Mouse (Mus musculus) megakaryocyte, embryonic 14.5 days (primary cell): ENCODE results near the gene Lmo7. TPM values are rescaled to one million over a fixed set of nuclear protein-coding genes. Genes with fewer than 3 reads are reported as not detected.

ENCODE experiments used
- H3K27me3 ChIP-seq: replicated peaks from 2 replicates; pipeline ENCODE3; 2012; ENCODE audit warnings: inconsistent platforms
- H3K36me3 ChIP-seq: replicated peaks from 2 replicates; pipeline ENCODE3; 2012; ENCODE audit warnings: low read length, inconsistent platforms, mixed read lengths
- H3K4me1 ChIP-seq: 2 replicates; pipeline ENCODE4 v1.6.1; 2012; ENCODE audit warnings: inconsistent platforms
- H3K4me3 ChIP-seq: replicated peaks from 2 replicates; pipeline ENCODE3; 2012; ENCODE audit warnings: moderate library complexity, mild to moderate bottlenecking, inconsistent platforms
- H3K9me3 ChIP-seq: 2 replicates; pipeline ENCODE4 v1.6.1; 2012; ENCODE audit warnings: inconsistent platforms
- FLI1 ChIP-seq: IDR thresholded peaks from 2 replicates; pipeline ENCODE4 v1.6.1; 2012; ENCODE audit warnings: low read length, inconsistent platforms, mixed read lengths
- GATA1 ChIP-seq: IDR thresholded peaks from 3 replicates; pipeline ENCODE4 v1.6.1; 2012; ENCODE audit warnings: mixed read lengths, low read length, inconsistent platforms, borderline replicate concordance
- polyA plus RNA-seq: library from polyadenylated mRNA; stranded (reverse); fragments of >175 nt; gene quantifications from 2 replicates; pipeline ENCODE4 v1.2.3, GENCODE M21; 2012; ENCODE audit warnings: low replicate concordance; ENCODE audit not compliant: insufficient read depth

Gene Lmo7
- polyA plus RNA-seq: 0.08 TPM in 1 of 2 replicates, not detected in the other

DNA sequence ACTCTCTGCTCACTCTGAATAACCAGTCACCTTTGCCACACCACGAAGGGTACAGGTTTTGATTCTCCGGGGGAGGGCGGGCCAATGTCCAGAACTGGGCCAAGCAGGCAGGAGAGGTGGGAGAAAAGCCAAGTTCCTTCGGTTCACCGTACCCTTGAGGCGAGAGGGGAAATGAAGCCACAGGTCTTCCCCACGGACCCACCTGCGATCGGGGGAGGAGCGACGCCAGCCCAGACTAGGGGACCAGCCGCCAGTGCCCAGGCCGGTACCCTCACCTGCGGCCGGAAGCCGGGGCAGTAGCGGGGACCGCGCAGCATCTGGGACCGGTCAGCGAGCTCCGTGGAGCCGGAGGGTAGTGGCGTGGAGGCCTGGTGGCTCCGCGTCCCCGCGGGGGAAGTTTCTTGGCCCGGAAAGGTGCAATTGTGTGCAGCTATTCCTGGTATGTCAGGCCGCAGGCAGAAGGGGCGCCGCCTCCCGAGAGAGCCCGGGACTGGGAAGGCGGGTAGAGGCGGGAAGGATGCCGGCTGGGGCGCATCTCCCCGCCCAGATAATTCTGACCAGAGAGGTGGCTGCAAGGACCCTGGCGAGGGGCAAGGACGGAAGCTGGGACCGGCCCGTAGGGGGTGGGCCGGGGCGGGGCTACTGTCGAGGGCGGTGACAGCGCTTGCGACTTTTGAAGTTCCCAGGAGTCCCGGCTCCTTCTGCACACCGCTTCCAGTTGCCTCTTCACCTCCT is at the start of gene Lmo7, which contains the start of gene Gm9922:
TSS of gene Lmo7 (plus strand) at position 721 of the 735 bp plus-strand sequence.
TSS of gene Gm9922 (minus strand) at position 578 of the 735 bp plus-strand sequence.
- peaks cover 60% of the 10 kb centered on the region for H3K27me3 ChIP-seq

DNA sequence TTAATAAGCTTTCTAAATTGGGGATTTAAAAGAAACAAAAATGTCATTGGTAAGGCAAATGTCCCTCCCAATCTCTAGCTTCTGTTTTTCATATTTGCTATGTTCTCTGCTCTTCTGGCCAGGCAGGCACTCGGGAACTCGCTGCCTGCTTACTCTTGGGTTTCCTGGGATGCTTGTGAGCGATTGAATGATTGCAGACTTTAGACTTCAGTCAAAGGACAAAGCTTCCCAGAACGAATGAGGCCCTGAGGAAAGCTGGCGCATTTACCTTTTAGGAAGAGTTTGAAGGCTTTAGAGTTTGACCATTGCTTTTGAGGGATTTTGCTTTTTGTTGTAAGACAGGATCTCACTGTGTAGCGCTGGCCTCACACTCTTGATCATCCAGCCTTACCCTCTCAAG is 42.1 kb upstream of the Lmo7 start:
- no peak for TF ChIP-seq FLI1
- TF ChIP-seq GATA1: no peak
- Histone ChIP-seq H3K9me3 (no peaks in the 10 kb centered on the region), H3K4me3 (no peak overlapping the region), H3K36me3 (peaks cover 49% of the 10 kb centered on the region), H3K27me3 (no peaks in the 10 kb centered on the region), H3K4me1 (0 out of 2 replicates have a peak, but pooled peaks cover under 1% of the 10 kb centered on the region)

More for the DNA sequence above, at the start of gene Lmo7, which contains the start of gene Gm9922:
- TF ChIP-seq GATA1 (no peak), FLI1 (no peak)
- peaks cover 17% of the 10 kb centered on the region for H3K4me1 ChIP-seq
- H3K36me3 ChIP-seq: no peaks in the 10 kb centered on the region
- peak within 1 kb of the TSS; percentile 90 for H3K4me3 ChIP-seq
- no peaks in the 10 kb centered on the region for H3K9me3 ChIP-seq

DNA sequence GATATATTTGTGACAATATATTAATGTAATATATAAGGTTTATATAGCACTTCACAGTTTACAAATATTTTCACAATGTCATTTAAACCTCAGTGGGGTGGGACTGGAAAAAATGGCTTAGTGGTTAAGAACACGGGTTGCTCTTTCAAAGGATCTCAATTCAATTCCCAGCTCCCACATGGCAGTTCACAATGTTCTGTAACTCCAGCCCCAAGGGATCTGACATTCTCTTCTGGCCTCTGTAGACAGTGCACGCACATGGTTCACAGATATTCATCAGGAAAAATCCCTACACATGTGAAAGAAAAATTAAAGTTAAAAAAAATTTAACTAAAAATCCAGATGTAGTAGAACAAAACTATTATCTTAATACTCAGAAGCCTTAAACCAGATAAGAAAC is 41.4 kb upstream of the Lmo7 start:
- no peaks in the 10 kb centered on the region for H3K27me3 ChIP-seq

DNA sequence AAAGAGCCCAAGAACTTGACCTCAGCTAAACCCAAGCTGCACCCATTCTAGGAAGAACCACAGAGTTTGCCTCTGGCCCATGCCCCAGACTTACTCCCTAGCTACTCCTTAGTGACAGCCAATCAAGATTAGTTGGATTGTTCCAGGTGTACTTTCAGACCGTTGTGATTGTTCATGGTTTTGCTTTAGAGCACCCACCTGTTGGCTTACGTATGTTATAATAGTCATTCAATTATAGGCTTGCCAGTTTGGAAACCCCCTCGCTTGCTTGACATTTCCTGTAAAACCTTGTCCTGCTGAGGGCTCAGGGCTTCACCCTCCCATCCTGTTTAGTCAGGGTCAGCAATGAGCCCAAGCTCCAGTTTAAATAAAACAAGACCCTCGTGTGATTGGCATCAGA is 25.3 kb upstream of the Lmo7 start:
- Histone ChIP-seq H3K9me3 (no peaks in the 10 kb centered on the region), H3K4me3 (no peak overlapping the region), H3K27me3 (no peaks in the 10 kb centered on the region), H3K36me3 (no peaks in the 10 kb centered on the region), H3K4me1 (no peaks in the 10 kb centered on the region)
- TF ChIP-seq GATA1 (no peak), FLI1 (no peak)

More for the DNA sequence above, 41.4 kb upstream of the Lmo7 start:
- peaks cover 51% of the 10 kb centered on the region for H3K36me3 ChIP-seq
- no peaks in the 10 kb centered on the region for H3K9me3 ChIP-seq
- no peak overlapping the region for H3K4me3 ChIP-seq
- TF ChIP-seq GATA1: no peak
- TF ChIP-seq FLI1: no peak
- 0 out of 2 replicates have a peak, but pooled peaks cover 5% of the 10 kb centered on the region for H3K4me1 ChIP-seq

DNA sequence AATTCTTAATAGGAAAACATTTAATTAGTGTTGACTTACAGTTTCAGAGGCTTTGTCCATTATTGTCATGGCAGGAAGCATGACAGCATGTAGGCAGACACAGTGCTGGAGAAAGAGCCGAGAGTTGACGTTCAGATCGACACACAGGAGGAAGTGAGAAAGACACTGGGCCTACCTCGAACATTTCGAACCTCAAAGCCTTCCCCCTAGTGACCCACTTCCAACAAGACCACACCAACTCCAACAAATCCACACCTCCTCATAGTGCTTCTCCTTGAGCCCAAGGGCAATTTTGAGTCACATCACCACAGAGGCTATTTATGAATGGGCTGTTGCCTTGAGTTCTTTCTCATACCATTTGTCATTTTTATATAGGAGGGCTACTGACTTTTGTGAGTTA is 22.7 kb upstream of the Lmo7 start:
- Histone ChIP-seq H3K27me3 (peaks cover 2% of the 10 kb centered on the region), H3K4me3 (no peak overlapping the region), H3K9me3 (no peaks in the 10 kb centered on the region), H3K4me1 (no peaks in the 10 kb centered on the region), H3K36me3 (no peaks in the 10 kb centered on the region)
- TF ChIP-seq FLI1: no peak
- TF ChIP-seq GATA1: no peak

DNA sequence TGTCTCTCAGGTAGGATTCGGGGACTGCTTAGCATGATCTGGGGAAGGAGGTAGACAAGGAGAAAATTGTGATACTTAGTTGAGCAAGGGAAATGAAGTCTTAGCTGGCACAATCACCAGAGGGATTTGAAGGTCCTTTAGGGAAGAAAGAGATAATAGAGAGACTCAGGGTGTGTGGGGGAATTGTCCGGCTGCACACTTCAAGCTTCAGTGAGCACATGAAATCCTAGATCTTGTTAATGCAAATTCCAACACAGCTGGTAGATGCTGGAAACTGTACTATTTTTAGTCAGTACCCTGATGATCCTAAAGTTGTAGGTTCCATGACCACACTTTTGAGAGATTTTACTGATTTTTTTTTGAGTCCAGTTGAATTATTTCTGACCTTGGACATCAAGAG is 15.3 kb upstream of the Lmo7 start:
- Histone ChIP-seq H3K9me3 (no peaks in the 10 kb centered on the region), H3K27me3 (peaks cover 4% of the 10 kb centered on the region), H3K4me3 (no peak overlapping the region), H3K4me1 (no peaks in the 10 kb centered on the region), H3K36me3 (no peaks in the 10 kb centered on the region)
- TF ChIP-seq GATA1 (no peak), FLI1 (no peak)

DNA sequence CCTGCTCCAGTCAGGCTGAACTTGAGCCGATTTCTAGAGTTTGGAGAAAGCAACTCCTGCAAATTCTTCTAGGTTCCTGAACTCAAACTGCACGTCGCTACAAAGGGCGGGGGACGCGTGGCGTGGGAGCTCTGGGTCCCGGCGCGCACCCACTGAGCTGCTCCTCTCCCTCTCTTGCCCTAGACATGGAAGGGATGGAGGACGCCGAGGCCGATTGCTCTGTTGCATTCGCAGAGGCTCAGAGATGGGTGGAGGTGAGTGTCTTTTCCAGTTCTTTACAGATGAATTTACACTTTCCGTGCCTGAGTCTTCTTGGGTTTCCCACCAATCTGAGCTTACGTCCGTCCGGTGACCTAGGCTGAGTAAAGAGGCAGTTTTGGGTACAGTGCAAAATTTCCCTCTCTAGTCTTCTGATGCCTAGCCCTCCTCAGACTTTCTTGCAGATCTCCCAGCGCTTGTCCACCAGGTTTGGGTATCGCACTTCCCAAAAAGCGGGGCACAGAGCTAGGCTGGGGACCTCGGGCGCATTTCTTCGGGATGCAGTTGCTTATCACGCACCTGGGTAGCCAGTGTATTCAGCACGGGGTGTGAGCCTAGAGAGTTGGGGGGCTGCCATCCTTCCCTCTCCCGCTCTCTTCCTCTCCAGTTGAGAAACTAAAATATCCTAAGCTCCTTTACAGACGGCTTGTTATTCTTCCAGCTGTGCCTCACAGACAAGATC is 375 bp downstream of the Lmo7 start:
- TF ChIP-seq GATA1 (no peak), FLI1 (no peak)
- Histone ChIP-seq H3K27me3 (peaks cover 60% of the 10 kb centered on the region), H3K4me3 (peak overlapping the region; percentile 90), H3K36me3 (no peaks in the 10 kb centered on the region), H3K9me3 (no peaks in the 10 kb centered on the region), H3K4me1 (peaks cover 17% of the 10 kb centered on the region)

DNA sequence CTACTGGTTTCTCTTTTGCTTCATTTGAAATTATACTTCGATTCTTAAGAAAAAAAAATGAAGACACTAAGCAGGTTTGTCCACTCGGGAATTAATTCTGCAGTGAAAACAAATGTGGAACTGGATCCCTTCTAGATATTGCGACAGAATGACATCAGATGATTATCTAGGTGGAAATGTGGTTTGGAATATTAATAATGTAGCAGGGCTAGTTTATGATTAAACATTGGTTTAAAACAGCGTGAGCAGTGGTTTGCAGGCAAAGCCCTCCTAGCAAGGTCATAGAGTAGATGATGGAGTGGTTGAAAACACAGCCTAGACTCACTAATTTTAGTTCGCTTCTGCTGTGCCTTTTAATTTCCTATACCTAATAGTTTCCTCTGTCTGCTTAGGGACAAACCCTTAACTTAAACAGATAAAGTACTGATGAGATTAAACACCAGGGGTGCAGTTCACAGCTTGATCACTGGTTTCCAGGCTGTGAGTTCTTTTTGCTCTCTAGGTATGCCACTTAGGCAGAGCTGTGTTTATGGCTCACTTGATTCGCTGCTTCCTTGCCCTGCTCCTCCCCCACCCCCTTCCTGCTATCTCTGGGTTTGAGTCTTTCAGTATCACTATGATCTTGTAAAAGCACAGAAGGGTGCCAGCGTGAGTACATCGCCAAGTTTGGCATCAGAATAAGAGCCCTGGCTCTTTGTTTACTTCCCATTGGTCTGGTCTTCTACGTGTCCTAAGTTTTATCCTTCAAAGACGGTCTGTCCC is 4.0 kb downstream of the Lmo7 start:
- TF ChIP-seq FLI1 (no peak), GATA1 (no peak)
- Histone ChIP-seq H3K4me3 (no peak overlapping the region), H3K9me3 (no peaks in the 10 kb centered on the region; the same call in 1 of the 2 replicates), H3K27me3 (peaks cover 42% of the 10 kb centered on the region), H3K36me3 (no peaks in the 10 kb centered on the region), H3K4me1 (peaks cover 17% of the 10 kb centered on the region)

DNA sequence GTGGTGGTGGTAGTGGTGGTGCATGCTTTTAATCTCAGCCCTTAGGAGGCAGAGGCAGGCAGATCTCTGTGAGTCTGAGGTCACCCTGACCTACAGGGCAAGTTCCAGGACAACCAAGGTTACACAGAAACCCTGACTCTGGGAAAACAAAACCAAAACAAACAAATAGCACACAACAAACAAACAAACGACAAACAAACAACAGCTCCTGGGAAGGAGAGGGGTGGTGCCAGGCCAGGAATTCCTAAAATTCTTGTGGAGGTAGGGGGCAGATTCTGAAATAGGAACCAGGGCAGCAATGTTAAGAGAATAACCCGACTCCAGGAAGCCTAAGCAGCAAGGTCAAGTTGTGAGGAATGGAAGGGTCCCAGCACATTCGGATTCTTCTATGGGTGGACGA is 7.7 kb downstream of the Lmo7 start:
- no peaks in the 10 kb centered on the region for H3K4me1 ChIP-seq
- no peak overlapping the region for H3K4me3 ChIP-seq
- H3K27me3 ChIP-seq: peaks cover 7% of the 10 kb centered on the region
- TF ChIP-seq GATA1 (no peak), FLI1 (no peak)
- no peaks in the 10 kb centered on the region for H3K36me3 ChIP-seq
- no peaks in the 10 kb centered on the region; the same call in 1 of the 2 replicates for H3K9me3 ChIP-seq
